Mouse (Mus musculus) neutrophil, adult 65 days (primary cell): ENCODE measurements around the gene Gm11756. TPM values are rescaled to one million over a fixed set of nuclear protein-coding genes. Genes with fewer than 3 reads are reported as not detected.

ENCODE experiments used
- total RNA-seq: library from RNA; stranded (reverse); gene quantifications from 2 replicates; pipeline ENCODE4 v1.2.4, GENCODE M21; 2023

Gene Gm11756
- total RNA-seq = not detected in 2 replicates

GRCm38 (mm10) chr4:73920660-73921059 is at the start of gene Gm11756:
TSS of gene Gm11756 (minus strand) at chr4:73920760.

GRCm38 (mm10) chr4:73950375-73950896 is 29.9 kb upstream of the Gm11756 start, which contains the start of gene 2310002L09Rik:
TSS of gene 2310002L09Rik (minus strand) at chr4:73950846.

GRCm38 (mm10) chr4:73905853-73906252 is 14.7 kb downstream of the Gm11756 start, which contains the start of gene Gm13871:
TSS of gene Gm13871 (minus strand) at chr4:73905953.

GRCm38 (mm10) chr4:73891012-73891411 is 29.5 kb downstream of the Gm11756 start, which contains the start of gene Gm11757:
TSS of gene Gm11757 (minus strand) at chr4:73891112.

GRCm38 (mm10) chr4:73876166-73876565 is 44.4 kb downstream of the Gm11756 start, which contains the start of gene Gm11758:
TSS of gene Gm11758 (minus strand) at chr4:73876266.

Other genes with a start within 250 kb of the Gm11756 start
- gene Gm428, start 237.2 kb downstream of the Gm11756 start, total RNA-seq = not detected in 2 replicates
- gene Rasef, start 129.8 kb downstream of the Gm11756 start, total RNA-seq = not detected in 2 replicates
- gene Gm11758, start 44.5 kb downstream of the Gm11756 start, total RNA-seq = not detected in 2 replicates
- not detected in 2 replicates for gene Gm11757, start 29.6 kb downstream of the Gm11756 start, total RNA-seq
- gene Gm13871, start 14.8 kb downstream of the Gm11756 start, total RNA-seq = not detected in 2 replicates
- gene 2310002L09Rik, start 30.1 kb upstream of the Gm11756 start, total RNA-seq = not detected in 2 replicates
- gene Frmd3, start 92.7 kb upstream of the Gm11756 start, total RNA-seq = not detected in 2 replicates